Mouse (Mus musculus) forebrain, embryonic 10.5 days (tissue): ENCODE measurements at regions not wholly inside any gene's neighbourhood (a gene's known extent, or its start where the extent isn't known, plus 50 kb on each side); places are given as distances from the start of the nearest gene placed in this dataset.

Source experiments
- DNase-seq: peaks from one replicate; pipeline ENCODE4 v3.0.0-alpha.2; 2017; ENCODE audit warnings: low spot score; ENCODE audit errors: extremely low spot score
- H3K27ac ChIP-seq: fragments of 300-500 bp; sonication (generic); 2 replicates; pipeline ENCODE4 v1.5.1; 2016; ENCODE audit warnings: mild to moderate bottlenecking
- H3K27me3 ChIP-seq: fragments of 300-500 bp; sonication (generic); 2 replicates; pipeline ENCODE4 v1.6.1; 2016; ENCODE audit warnings: mild to moderate bottlenecking; ENCODE audit not compliant: poor library complexity, severe bottlenecking
- H3K36me3 ChIP-seq: fragments of 300-500 bp; sonication (generic); replicated peaks from 2 replicates; pipeline ENCODE4 v1.6.1; 2016; ENCODE audit warnings: mild to moderate bottlenecking, moderate library complexity
- H3K4me1 ChIP-seq: fragments of 300-500 bp; sonication (generic); 2 replicates; pipeline ENCODE4 v1.6.1; 2016
- H3K4me3 ChIP-seq: fragments of 300-500 bp; sonication (generic); 2 replicates; pipeline ENCODE4 v1.5.1; 2016; ENCODE audit warnings: mild to moderate bottlenecking, moderate library complexity
- H3K9me3 ChIP-seq: fragments of 300-500 bp; sonication (generic); 2 replicates; pipeline ENCODE4 v1.6.1; 2016; ENCODE audit warnings: mild to moderate bottlenecking, moderate library complexity
- WGBS: fragments of 180-500 bp; shearing (Covaris S2); methylation state at CpG from one replicate; pipeline ENCODE4 v1.1.7; 2016; 5-methylcytosine and 5-hydroxymethylcytosine counted together

GRCm38 (mm10) chr4:106113747-106114146, 202.3 kb upstream of the Usp24 start:
- peaks cover 15% of the 10 kb centered on the region for H3K4me1 ChIP-seq
- no peak for DNase-seq

DNA sequence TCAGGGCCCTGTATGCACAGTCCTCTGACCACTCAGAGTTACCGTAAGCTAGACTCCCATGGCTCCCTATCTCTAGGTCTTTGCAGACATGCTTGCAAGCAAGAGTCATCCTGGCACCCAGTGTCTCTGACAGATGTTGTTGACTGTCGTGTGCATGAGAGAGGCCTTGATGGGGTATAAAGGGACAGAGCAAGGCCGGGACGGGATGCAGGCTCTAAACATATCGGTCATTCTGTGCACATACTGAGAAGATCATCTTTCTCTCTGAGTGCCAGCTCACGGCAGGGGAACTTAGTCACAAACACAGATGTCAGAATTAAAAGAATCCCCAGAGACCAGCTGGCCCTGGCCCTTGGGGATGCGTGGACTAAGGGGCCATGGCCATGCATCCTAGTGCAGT, 199.4 kb upstream of the Usp24 start:
- Histone ChIP-seq H3K36me3 (no peaks in the 10 kb centered on the region), H3K27ac (no peak overlapping the region), H3K9me3 (no peaks in the 10 kb centered on the region), H3K27me3 (no peaks in the 10 kb centered on the region), H3K4me3 (no peak overlapping the region), H3K4me1 (peaks cover 15% of the 10 kb centered on the region)
- no peak for DNase-seq
- 84% methylated on average over 7 of the region's 7 CpGs for WGBS

More at GRCm38 (mm10) chr4:106113747-106114146, 202.3 kb upstream of the Usp24 start:
- Histone ChIP-seq H3K9me3 (no peaks in the 10 kb centered on the region), H3K27me3 (no peaks in the 10 kb centered on the region), H3K4me3 (no peak overlapping the region), H3K36me3 (no peaks in the 10 kb centered on the region), H3K27ac (no peak overlapping the region)

GRCm38 (mm10) chr4:106121306-106121705, 194.7 kb upstream of the Usp24 start:
- Histone ChIP-seq H3K9me3 (no peaks in the 10 kb centered on the region), H3K36me3 (no peaks in the 10 kb centered on the region), H3K4me1 (peaks cover 4% of the 10 kb centered on the region), H3K27me3 (no peaks in the 10 kb centered on the region), H3K27ac (no peak overlapping the region), H3K4me3 (no peak overlapping the region)
- WGBS, result 86% methylated on average over 1 of the region's 1 CpGs
- DNase-seq, result no peak

DNA sequence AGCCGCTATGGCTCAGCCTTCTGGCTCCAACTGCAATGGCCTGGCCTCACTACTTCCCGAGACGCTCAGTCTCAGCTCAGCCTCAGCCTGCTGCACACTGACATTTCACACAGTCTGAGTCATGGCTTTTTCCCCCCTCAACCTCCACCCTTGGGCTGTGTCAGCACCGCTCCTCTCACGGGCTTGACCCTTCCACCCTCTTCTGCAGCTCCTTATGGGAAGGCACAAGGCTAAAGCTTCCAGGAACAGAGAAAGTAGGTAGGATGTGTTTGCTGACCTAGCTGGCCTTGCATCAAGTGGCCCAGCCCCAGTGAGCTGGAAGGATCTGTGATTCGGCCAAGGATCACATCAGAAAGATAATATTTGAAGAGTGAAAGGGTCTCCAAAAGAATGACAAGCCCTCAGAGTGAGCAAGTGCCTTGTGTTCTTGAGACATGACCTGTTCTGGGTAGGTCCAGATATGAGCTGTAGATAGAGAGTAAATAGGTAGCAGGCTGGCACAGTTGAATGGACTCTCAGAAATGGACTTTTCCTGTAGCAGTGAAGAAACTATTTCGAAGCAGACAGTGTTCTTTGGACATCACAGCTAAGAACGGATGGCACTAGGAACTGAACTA, 192.9 kb upstream of the Usp24 start:
- 93% methylated on average over 8 of the region's 8 CpGs for WGBS
- Histone ChIP-seq H3K4me1 (peaks cover 12% of the 10 kb centered on the region), H3K36me3 (no peaks in the 10 kb centered on the region), H3K4me3 (no peak overlapping the region), H3K27ac (no peak overlapping the region), H3K9me3 (no peaks in the 10 kb centered on the region), H3K27me3 (no peaks in the 10 kb centered on the region)
- DNase-seq, result no peak

GRCm38 (mm10) chr4:106127199-106127598, 188.8 kb upstream of the Usp24 start:
- no peak for DNase-seq
- H3K9me3 ChIP-seq, result no peaks in the 10 kb centered on the region
- WGBS, result 45% methylated on average over 5 of the region's 5 CpGs
- H3K4me1 ChIP-seq, result peaks cover 23% of the 10 kb centered on the region
- no peak overlapping the region for H3K27ac ChIP-seq
- H3K27me3 ChIP-seq, result no peaks in the 10 kb centered on the region
- no peak overlapping the region for H3K4me3 ChIP-seq
- no peaks in the 10 kb centered on the region for H3K36me3 ChIP-seq

GRCm38 (mm10) chr4:106127641-106128040, 188.4 kb upstream of the Usp24 start:
- Histone ChIP-seq H3K27me3 (no peaks in the 10 kb centered on the region), H3K36me3 (no peaks in the 10 kb centered on the region), H3K27ac (0 out of 2 replicates have a peak overlapping the region, but pooled peaks have one; percentile 1), H3K4me3 (no peak overlapping the region), H3K4me1 (peaks cover 23% of the 10 kb centered on the region), H3K9me3 (no peaks in the 10 kb centered on the region)
- 52% methylated on average over 7 of the region's 7 CpGs for WGBS
- peak; percentile 49 for DNase-seq

DNA sequence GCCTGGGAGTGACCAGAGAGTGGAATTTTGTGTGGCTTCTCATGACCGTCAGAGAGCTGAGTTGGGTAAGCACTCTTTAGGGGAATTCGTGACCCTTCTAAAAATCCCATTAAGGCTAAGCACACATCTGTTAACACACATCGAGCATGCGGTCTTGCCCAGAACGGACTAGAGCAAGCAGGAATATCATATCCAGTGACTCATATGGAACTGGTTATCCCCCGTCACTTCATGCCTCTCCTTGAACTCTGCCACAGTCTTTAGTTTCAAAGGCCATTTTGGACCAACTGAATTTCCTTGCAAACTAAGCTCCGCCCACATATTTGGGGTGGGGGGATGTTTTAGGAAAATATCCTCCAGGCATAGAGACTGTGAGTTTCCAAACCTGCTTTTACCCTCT, 186.7 kb upstream of the Usp24 start:
- no peaks in the 10 kb centered on the region for H3K27me3 ChIP-seq
- DNase-seq, result peak; percentile 30
- H3K4me1 ChIP-seq, result peaks cover 29% of the 10 kb centered on the region
- WGBS, result 71% methylated on average over 7 of the region's 7 CpGs
- no peak overlapping the region for H3K4me3 ChIP-seq
- H3K36me3 ChIP-seq, result no peaks in the 10 kb centered on the region
- peak overlapping the region; percentile 70 for H3K27ac ChIP-seq
- no peaks in the 10 kb centered on the region for H3K9me3 ChIP-seq

DNA sequence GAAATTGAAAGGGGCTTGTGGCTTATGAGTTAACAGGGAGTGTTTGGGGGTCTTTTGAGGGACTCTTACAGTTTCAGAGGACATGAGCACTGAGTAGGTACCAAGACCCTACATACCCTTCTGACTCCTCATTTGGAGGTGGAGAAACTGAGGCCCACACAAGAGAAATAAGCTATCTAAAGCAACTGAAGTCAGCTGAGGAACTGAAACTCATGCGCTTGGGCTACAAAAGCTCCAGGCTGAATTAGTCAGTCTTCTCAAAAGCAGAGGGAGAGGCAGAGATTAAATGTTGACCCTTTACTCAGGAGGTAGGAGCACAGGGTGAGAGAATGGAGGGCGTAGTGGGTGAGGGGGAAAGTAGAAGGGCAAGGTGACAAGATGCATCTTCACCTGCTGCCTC, 186.2 kb upstream of the Usp24 start:
- no peak for DNase-seq
- Histone ChIP-seq H3K4me1 (peaks cover 30% of the 10 kb centered on the region), H3K27me3 (no peaks in the 10 kb centered on the region), H3K36me3 (no peaks in the 10 kb centered on the region), H3K27ac (peak overlapping the region; percentile 65), H3K9me3 (no peaks in the 10 kb centered on the region), H3K4me3 (no peak overlapping the region)
- WGBS, result 82% methylated on average over 2 of the region's 2 CpGs

- H3K9me3 ChIP-seq, result no peaks in the 10 kb centered on the region
- H3K4me3 ChIP-seq, result no peak overlapping the region
- no peaks in the 10 kb centered on the region for H3K36me3 ChIP-seq
- no peaks in the 10 kb centered on the region for H3K27me3 ChIP-seq
- no peak for DNase-seq
- H3K4me1 ChIP-seq, result peaks cover 13% of the 10 kb centered on the region; the same call in 1 of the 2 replicates
- 60% methylated on average over 10 of the region's 10 CpGs for WGBS
- H3K27ac ChIP-seq, result peak overlapping the region; percentile 36; the same call in 1 of the 2 replicates
Measured at GRCm38 (mm10) chr4:106133746-106134730, 182.0 kb upstream of the Usp24 start.

- Histone ChIP-seq H3K4me1 (peaks cover 5% of the 10 kb centered on the region; the same call in 1 of the 2 replicates), H3K9me3 (no peaks in the 10 kb centered on the region), H3K27me3 (no peaks in the 10 kb centered on the region), H3K36me3 (no peaks in the 10 kb centered on the region), H3K4me3 (no peak overlapping the region), H3K27ac (no peak overlapping the region)
- no peak for DNase-seq
- WGBS, result 94% methylated on average over 4 of the region's 4 CpGs
Measured at GRCm38 (mm10) chr4:106142741-106143140, 173.3 kb upstream of the Usp24 start.

- Histone ChIP-seq H3K36me3 (no peaks in the 10 kb centered on the region), H3K4me1 (peaks cover 5% of the 10 kb centered on the region; the same call in 1 of the 2 replicates), H3K27me3 (no peaks in the 10 kb centered on the region), H3K4me3 (no peak overlapping the region), H3K9me3 (no peaks in the 10 kb centered on the region), H3K27ac (no peak overlapping the region)
- 85% methylated on average over 7 of the region's 7 CpGs for WGBS
- DNase-seq, result no peak
Measured at GRCm38 (mm10) chr4:106144351-106145116, 171.5 kb upstream of the Usp24 start.

DNA sequence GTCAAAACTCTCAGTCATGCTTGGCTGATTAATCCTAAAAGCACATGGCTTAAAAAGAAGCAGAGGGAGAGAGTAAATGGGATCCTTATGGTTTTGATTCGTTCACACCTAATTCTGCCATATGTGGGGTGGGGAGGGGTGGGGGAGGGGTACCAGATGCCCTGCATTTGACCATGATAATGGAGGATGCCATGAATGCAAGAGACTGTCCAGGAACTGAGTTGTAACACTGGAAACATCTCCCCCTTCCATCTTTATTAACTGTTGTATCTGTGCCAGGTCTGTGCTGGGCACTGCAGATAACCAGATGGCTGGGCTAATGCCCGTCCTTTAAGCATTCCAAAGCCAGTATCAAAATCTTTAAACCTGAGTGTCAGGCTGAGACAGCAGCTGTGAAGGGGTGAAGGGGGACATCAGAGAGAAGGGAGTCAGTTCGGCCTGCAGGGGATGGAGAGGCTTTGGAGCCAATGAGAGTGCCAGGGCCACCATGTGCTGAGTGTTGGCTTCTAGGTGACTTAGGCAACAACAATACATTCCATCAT, 169.0 kb upstream of the Usp24 start:
- DNase-seq, result no peak
- Histone ChIP-seq H3K9me3 (no peaks in the 10 kb centered on the region), H3K27me3 (no peaks in the 10 kb centered on the region), H3K4me3 (no peak overlapping the region), H3K27ac (no peak overlapping the region), H3K4me1 (peaks cover 12% of the 10 kb centered on the region), H3K36me3 (no peaks in the 10 kb centered on the region)
- 73% methylated on average over 3 of the region's 3 CpGs for WGBS
